Mouse (Mus musculus) ES-E14 (cell line): Measurements from ENCODE around the gene Prrt3.

Experiments
- CHD2 ChIP-seq: IDR thresholded peaks from 2 replicates; pipeline ENCODE4 v1.6.1; 2014; ENCODE audit warnings: mild to moderate bottlenecking, low read depth, low read length, inconsistent platforms
- MAFK ChIP-seq: IDR thresholded peaks from 2 replicates; pipeline ENCODE4 v1.6.1; 2014; ENCODE audit warnings: mild to moderate bottlenecking, low read depth, low read length, inconsistent platforms; ENCODE audit not compliant: insufficient read depth
- ZC3H11A ChIP-seq: IDR thresholded peaks from 2 replicates; pipeline ENCODE4 v1.6.1; 2012; ENCODE audit warnings: low read depth, mild to moderate bottlenecking, inconsistent platforms, low read length, borderline replicate concordance
- ZNF384 ChIP-seq: IDR thresholded peaks from 2 replicates; pipeline ENCODE4 v1.6.1; 2012; ENCODE audit warnings: low read depth, low read length, inconsistent platforms

DNA sequence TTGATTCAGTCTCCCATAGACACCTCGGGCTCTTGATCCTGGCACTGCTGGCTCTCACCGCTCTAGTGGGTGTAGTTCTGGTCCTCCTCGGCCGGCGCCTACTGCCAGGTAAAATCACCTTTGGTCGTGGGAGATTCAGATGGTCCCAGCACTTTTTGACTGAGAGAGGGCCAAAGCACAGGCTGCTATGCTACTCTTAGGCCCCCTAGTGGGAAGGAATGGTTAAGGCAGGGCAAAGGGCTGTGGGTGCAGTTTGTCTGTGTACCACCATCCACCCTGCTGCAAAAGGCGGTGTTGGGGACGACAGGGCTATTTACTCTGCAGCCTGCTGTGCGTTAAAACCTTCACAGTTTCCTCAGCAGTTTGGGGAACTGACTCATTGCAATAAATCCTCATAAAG, 32.7 kb downstream of the Prrt3 start:
- TF ChIP-seq ZC3H11A (peak; percentile 48; the same call in 1 of the 2 replicates), CHD2 (no peak), ZNF384 (no peak), MAFK (no peak)
